Mouse (Mus musculus): ENCODE data around the gene Ncaph. TPM values are rescaled to one million over a fixed set of nuclear protein-coding genes. Genes with fewer than 3 reads are reported as not detected.
"Not testable (repeated sequence)": the region's sequence is repeated elsewhere in the genome, so short reads cannot be mapped to it uniquely, and the experiment has no call there.

Ncaph gene
- polyA plus RNA-seq, 1 experiment from 2014 or later: 19.6 TPM

DNA sequence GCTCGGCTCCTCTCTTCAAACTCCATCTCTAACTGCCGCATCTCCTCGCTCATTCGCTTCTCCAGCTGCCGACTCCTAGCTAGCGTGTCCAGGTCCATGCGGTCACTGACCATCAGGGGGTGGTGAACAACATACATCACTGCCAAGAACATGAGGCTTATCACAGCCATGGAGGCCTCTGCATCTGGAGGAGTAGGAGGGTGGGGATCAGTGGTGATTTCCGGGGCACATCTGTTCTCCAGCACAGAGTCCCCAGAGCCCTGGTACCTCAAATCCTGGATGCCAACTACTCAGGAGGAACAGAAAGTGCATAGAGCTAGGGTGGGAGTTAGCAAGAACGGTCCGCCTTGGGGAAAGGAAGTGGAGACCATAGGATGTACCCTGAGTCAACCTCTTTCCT lies 8.3 kb upstream of the Ncaph start:
- no peak for ATAC-seq (ENCODE audit: low FRiP score, low TSS enrichment)
- H3K36me3 ChIP-seq (ENCODE audit: control insufficient read depth, insufficient read depth, low read length): no peaks in the 10 kb centered on the region
- H3K9me3 ChIP-seq (ENCODE audit: control insufficient read depth, low read length): no peaks in the 10 kb centered on the region
- H3K27me3 ChIP-seq (ENCODE audit: control insufficient read depth, insufficient read depth, low read length): no peaks in the 10 kb centered on the region
- no peak overlapping the region for H3K4me3 ChIP-seq (replicated peaks; ENCODE audit: low read depth, low read length)
- H3K27ac ChIP-seq (replicated peaks; ENCODE audit: low read depth, low read length): no peak overlapping the region
- no peak for DNase-seq
- peaks cover 4% of the 10 kb centered on the region; the same call in 1 of the 2 replicates for H3K4me1 ChIP-seq (ENCODE audit: control insufficient read depth, insufficient read depth, low read length)
- 92% methylated on average over 10 of the region's 10 CpGs for WGBS
- no peak overlapping the region for H3K9ac ChIP-seq (replicated peaks; ENCODE audit: low read length)
- no peak overlapping the region; the same call in 1 of the 2 replicates for H3K4me2 ChIP-seq (ENCODE audit: low read length)

GRCm38 (mm10) chr2:127140011-127140410 lies 6.3 kb upstream of the Ncaph start:
- Histone ChIP-seq H3K4me3 (replicated peaks; ENCODE audit: low read depth, low read length) (no peak overlapping the region), H3K4me2 (ENCODE audit: low read length) (no peak overlapping the region)
- WGBS: 97% methylated on average over 7 of the region's 7 CpGs

GRCm38 (mm10) chr2:127139605-127140004 lies 5.9 kb upstream of the Ncaph start:
- H3K27me3 ChIP-seq (ENCODE audit: control insufficient read depth, insufficient read depth, low read length): no peaks in the 10 kb centered on the region
- no peak for DNase-seq
- no peak overlapping the region for H3K4me2 ChIP-seq (ENCODE audit: low read length)
- H3K9ac ChIP-seq (replicated peaks; ENCODE audit: low read length): no peak overlapping the region
- H3K4me1 ChIP-seq (ENCODE audit: control insufficient read depth, insufficient read depth, low read length): peaks cover 5% of the 10 kb centered on the region; the same call in 1 of the 2 replicates
- 100% methylated on average over 1 of the region's 1 CpGs for WGBS
- no peak overlapping the region for H3K4me3 ChIP-seq (replicated peaks; ENCODE audit: low read depth, low read length)
- H3K36me3 ChIP-seq (ENCODE audit: control insufficient read depth, insufficient read depth, low read length): no peaks in the 10 kb centered on the region
- no peak for ATAC-seq (ENCODE audit: low FRiP score, low TSS enrichment)
- H3K9me3 ChIP-seq (ENCODE audit: control insufficient read depth, low read length): no peaks in the 10 kb centered on the region
- H3K27ac ChIP-seq (replicated peaks; ENCODE audit: low read depth, low read length): no peak overlapping the region

More at GRCm38 (mm10) chr2:127140011-127140410, 6.3 kb upstream of the Ncaph start:
- Histone ChIP-seq H3K4me1 (ENCODE audit: control insufficient read depth, insufficient read depth, low read length) (peaks cover 4% of the 10 kb centered on the region; the same call in 1 of the 2 replicates), H3K9ac (replicated peaks; ENCODE audit: low read length) (no peak overlapping the region), H3K27me3 (ENCODE audit: control insufficient read depth, insufficient read depth, low read length) (no peaks in the 10 kb centered on the region), H3K36me3 (ENCODE audit: control insufficient read depth, insufficient read depth, low read length) (no peaks in the 10 kb centered on the region), H3K9me3 (ENCODE audit: control insufficient read depth, low read length) (no peaks in the 10 kb centered on the region), H3K27ac (replicated peaks; ENCODE audit: low read depth, low read length) (no peak overlapping the region)
- ATAC-seq (ENCODE audit: low FRiP score, low TSS enrichment) (no peak), DNase-seq (no peak)

DNA sequence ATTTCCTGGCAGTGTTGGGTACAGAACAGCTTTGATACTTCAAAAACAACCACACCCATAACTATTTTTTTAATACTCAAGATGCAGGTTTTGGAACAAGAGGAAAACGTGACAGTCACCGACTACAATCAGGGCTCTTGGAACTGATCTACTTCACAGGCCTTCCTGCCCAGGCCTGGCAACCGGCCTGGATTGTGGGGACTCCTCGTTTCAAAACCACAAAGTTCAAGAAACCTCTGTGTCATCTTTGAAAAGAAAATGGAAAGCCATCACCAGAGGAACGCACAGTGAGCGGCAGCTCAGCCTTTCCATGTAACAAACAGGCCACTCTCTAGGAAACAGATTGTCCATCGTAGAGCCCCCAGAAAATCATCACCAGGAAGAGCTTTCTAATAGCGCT lies 5.3 kb upstream of the Ncaph start:
- no peaks in the 10 kb centered on the region for H3K36me3 ChIP-seq (ENCODE audit: control insufficient read depth, insufficient read depth, low read length)
- H3K4me1 ChIP-seq (ENCODE audit: control insufficient read depth, insufficient read depth, low read length): peaks cover 10% of the 10 kb centered on the region
- H3K9ac ChIP-seq (replicated peaks; ENCODE audit: low read length): no peak overlapping the region
- whole genome bisulfite sequencing: 94% methylated on average over 8 of the region's 8 CpGs
- H3K27ac ChIP-seq (replicated peaks; ENCODE audit: low read depth, low read length): no peak overlapping the region
- DNase-seq (no peak), ATAC-seq (ENCODE audit: low FRiP score, low TSS enrichment) (no peak)
- no peaks in the 10 kb centered on the region for H3K9me3 ChIP-seq (ENCODE audit: control insufficient read depth, low read length)
- no peak overlapping the region for H3K4me2 ChIP-seq (ENCODE audit: low read length)
- H3K4me3 ChIP-seq (replicated peaks; ENCODE audit: low read depth, low read length): no peak overlapping the region
- H3K27me3 ChIP-seq (ENCODE audit: control insufficient read depth, insufficient read depth, low read length): no peaks in the 10 kb centered on the region

GRCm38 (mm10) chr2:127138449-127138848 lies 4.7 kb upstream of the Ncaph start:
- WGBS: 93% methylated on average over 4 of the region's 4 CpGs
- H3K27me3 ChIP-seq (ENCODE audit: control insufficient read depth, insufficient read depth, low read length): no peaks in the 10 kb centered on the region
- no peak overlapping the region for H3K4me3 ChIP-seq (replicated peaks; ENCODE audit: low read depth, low read length)
- no peaks in the 10 kb centered on the region for H3K9me3 ChIP-seq (ENCODE audit: control insufficient read depth, low read length)
- DNase-seq (no peak), ATAC-seq (ENCODE audit: low FRiP score, low TSS enrichment) (no peak)
- no peak overlapping the region for H3K27ac ChIP-seq (replicated peaks; ENCODE audit: low read depth, low read length)
- H3K4me2 ChIP-seq (ENCODE audit: low read length): no peak overlapping the region
- no peaks in the 10 kb centered on the region for H3K36me3 ChIP-seq (ENCODE audit: control insufficient read depth, insufficient read depth, low read length)
- no peak overlapping the region for H3K9ac ChIP-seq (replicated peaks; ENCODE audit: low read length)
- peaks cover 8% of the 10 kb centered on the region for H3K4me1 ChIP-seq (ENCODE audit: control insufficient read depth, insufficient read depth, low read length)

- DNase-seq (no peak), ATAC-seq (ENCODE audit: low FRiP score, low TSS enrichment) (no peak)
- H3K27ac ChIP-seq (replicated peaks; ENCODE audit: low read depth, low read length): no peak overlapping the region
- H3K4me3 ChIP-seq (replicated peaks; ENCODE audit: low read depth, low read length): no peak overlapping the region
- peaks cover 8% of the 10 kb centered on the region for H3K4me1 ChIP-seq (ENCODE audit: control insufficient read depth, insufficient read depth, low read length)
- H3K4me2 ChIP-seq (ENCODE audit: low read length): no peak overlapping the region
- H3K36me3 ChIP-seq (ENCODE audit: control insufficient read depth, insufficient read depth, low read length): no peaks in the 10 kb centered on the region
- no peaks in the 10 kb centered on the region for H3K9me3 ChIP-seq (ENCODE audit: control insufficient read depth, low read length)
- no peak overlapping the region for H3K9ac ChIP-seq (replicated peaks; ENCODE audit: low read length)
- H3K27me3 ChIP-seq (ENCODE audit: control insufficient read depth, insufficient read depth, low read length): no peaks in the 10 kb centered on the region
- WGBS: 90% methylated on average over 10 of the region's 10 CpGs
Observed at GRCm38 (mm10) chr2:127137838-127138420, 4.2 kb upstream of the Ncaph start.

DNA sequence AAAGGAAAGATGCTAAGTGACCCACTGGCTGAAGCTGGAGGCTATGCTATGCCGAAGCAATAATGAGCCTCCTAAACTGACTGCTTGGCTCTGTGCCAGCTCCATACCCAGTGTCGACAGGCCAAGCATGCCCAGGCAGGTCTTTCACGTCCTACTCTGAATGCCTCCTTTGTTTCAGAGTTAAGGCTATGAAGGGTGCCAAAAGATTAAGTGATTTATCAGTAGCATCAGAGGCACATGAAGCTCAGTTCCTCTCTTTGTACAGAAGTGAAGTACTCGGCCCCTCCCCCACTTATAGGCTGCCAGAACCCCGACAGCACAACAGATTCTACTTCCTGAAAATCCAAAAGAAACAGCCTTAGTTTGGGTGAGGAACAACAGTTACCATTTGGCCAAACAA lies 3.2 kb upstream of the Ncaph start:
- H3K36me3 ChIP-seq (ENCODE audit: control insufficient read depth, insufficient read depth, low read length): no peaks in the 10 kb centered on the region
- H3K9ac ChIP-seq (replicated peaks; ENCODE audit: low read length): no peak overlapping the region
- no peak overlapping the region for H3K4me3 ChIP-seq (replicated peaks; ENCODE audit: low read depth, low read length)
- DNase-seq (peak; percentile 80), ATAC-seq (ENCODE audit: low FRiP score, low TSS enrichment) (peak; percentile 69; the same call in 1 of the 2 replicates)
- H3K27me3 ChIP-seq (ENCODE audit: control insufficient read depth, insufficient read depth, low read length): no peaks in the 10 kb centered on the region
- H3K4me1 ChIP-seq (ENCODE audit: control insufficient read depth, insufficient read depth, low read length): peaks cover 8% of the 10 kb centered on the region
- H3K9me3 ChIP-seq (ENCODE audit: control insufficient read depth, low read length): no peaks in the 10 kb centered on the region
- 16% methylated on average over 5 of the region's 5 CpGs for WGBS
- H3K27ac ChIP-seq (replicated peaks; ENCODE audit: low read depth, low read length): no peak overlapping the region
- no peak overlapping the region for H3K4me2 ChIP-seq (ENCODE audit: low read length)

GRCm38 (mm10) chr2:127135255-127135654 lies 1.5 kb upstream of the Ncaph start:
- 39% methylated on average over 2 of the region's 3 CpGs for WGBS
- not testable (repeated sequence) for ATAC-seq (ENCODE audit: low FRiP score, low TSS enrichment)

GRCm38 (mm10) chr2:127131353-127131752 lies 2.4 kb downstream of the Ncaph start:
- peaks cover 8% of the 10 kb centered on the region for H3K4me1 ChIP-seq (ENCODE audit: control insufficient read depth, insufficient read depth, low read length)
- 0 out of 2 replicates have a peak, but pooled peaks cover under 1% of the 10 kb centered on the region for H3K36me3 ChIP-seq (ENCODE audit: control insufficient read depth, insufficient read depth, low read length)
- no peaks in the 10 kb centered on the region for H3K27me3 ChIP-seq (ENCODE audit: control insufficient read depth, insufficient read depth, low read length)
- no peak overlapping the region for H3K9ac ChIP-seq (replicated peaks; ENCODE audit: low read length)
- H3K4me3 ChIP-seq (replicated peaks; ENCODE audit: low read depth, low read length): no peak overlapping the region
- DNase-seq (no peak), ATAC-seq (ENCODE audit: low FRiP score, low TSS enrichment) (no peak)
- H3K4me2 ChIP-seq (ENCODE audit: low read length): no peak overlapping the region
- whole genome bisulfite sequencing: 82% methylated on average over 8 of the region's 8 CpGs
- no peaks in the 10 kb centered on the region for H3K9me3 ChIP-seq (ENCODE audit: control insufficient read depth, low read length)
- no peak overlapping the region for H3K27ac ChIP-seq (replicated peaks; ENCODE audit: low read depth, low read length)

More at GRCm38 (mm10) chr2:127135255-127135654, 1.5 kb upstream of the Ncaph start:
- H3K4me3 ChIP-seq (replicated peaks; ENCODE audit: low read depth, low read length); DNase-seq; H3K36me3 ChIP-seq (ENCODE audit: control insufficient read depth, insufficient read depth, low read length); H3K9me3 ChIP-seq (ENCODE audit: control insufficient read depth, low read length); H3K4me1 ChIP-seq (ENCODE audit: control insufficient read depth, insufficient read depth, low read length); H3K27me3 ChIP-seq (ENCODE audit: control insufficient read depth, insufficient read depth, low read length); H3K4me2 ChIP-seq (ENCODE audit: low read length); H3K27ac ChIP-seq (replicated peaks; ENCODE audit: low read depth, low read length); H3K9ac ChIP-seq (replicated peaks; ENCODE audit: low read length): not testable (repeated sequence)

Data from midbrain, embryonic 14.5 days (tissue).